Mouse (Mus musculus) myocyte (in vitro differentiated cells): ENCODE measurements around the gene Cfap46. TPM values are rescaled to one million over a fixed set of nuclear protein-coding genes. Genes with fewer than 3 reads are reported as not detected.

Experiments
- H3K27me3 ChIP-seq: one replicate; pipeline ENCODE4 v1.6.1; 2011; ENCODE audit not compliant: control insufficient read depth, insufficient read depth, insufficient read length
- H3K36me3 ChIP-seq: one replicate; pipeline ENCODE4 v1.6.1; 2011; ENCODE audit not compliant: control insufficient read depth, insufficient read depth
- H3K4me2 ChIP-seq: one replicate; pipeline ENCODE4 v1.6.1; 2011; ENCODE audit warnings: low read depth, control low read depth
- H3K4me3 ChIP-seq: one replicate; pipeline ENCODE4 v1.5.1; 2011; ENCODE audit warnings: mild to moderate bottlenecking, control low read depth, moderate library complexity
- H3K79me2 ChIP-seq: one replicate; pipeline ENCODE4 v1.6.1; 2011; ENCODE audit not compliant: control insufficient read depth, insufficient read depth
- H3ac ChIP-seq: one replicate; pipeline ENCODE4 v1.6.1; 2011; ENCODE audit not compliant: control insufficient read depth, insufficient read length
- CEBPB ChIP-seq: IDR thresholded peaks from 2 replicates; pipeline ENCODE4 v1.6.1; 2011; ENCODE audit warnings: mild to moderate bottlenecking, moderate library complexity; ENCODE audit not compliant: poor library complexity, insufficient read depth, severe bottlenecking
- E2F4 ChIP-seq: IDR thresholded peaks from one replicate; pipeline ENCODE4 v1.6.1; 2011; ENCODE audit warnings: mild to moderate bottlenecking, control low read depth, moderate library complexity; ENCODE audit not compliant: insufficient read depth
- MAX ChIP-seq: IDR thresholded peaks from one replicate; pipeline ENCODE4 v1.6.1; 2011; ENCODE audit warnings: low read depth, mild to moderate bottlenecking, control low read depth
- MYOD1 ChIP-seq, 3 experiments: IDR thresholded peaks; one replicate each; pipeline ENCODE4 v1.6.1; 2011; ENCODE audit warnings: control low read depth in 2 of 3, low read depth in 2 of 3, mild to moderate bottlenecking in 2 of 3, moderate library complexity in 1 of 3; ENCODE audit not compliant: insufficient read length in 2 of 3, control insufficient read depth in 1 of 3
- MYOG ChIP-seq, 3 experiments: IDR thresholded peaks; one replicate each; pipeline ENCODE4 v1.6.1; 2011; ENCODE audit warnings: control low read depth in 2 of 3, low read depth in 2 of 3, mild to moderate bottlenecking in 2 of 3; ENCODE audit not compliant: insufficient read length in 2 of 3, control insufficient read depth in 1 of 3, insufficient read depth in 1 of 3
- POLR2A ChIP-seq: IDR thresholded peaks from one replicate; pipeline ENCODE4 v1.6.1; 2011; ENCODE audit warnings: low read depth, mild to moderate bottlenecking, control low read depth, moderate library complexity; ENCODE audit not compliant: insufficient read length
- POLR2AphosphoS2 ChIP-seq: IDR thresholded peaks from one replicate; pipeline ENCODE4 v1.6.1; 2011; ENCODE audit warnings: low read depth, control low read depth; ENCODE audit not compliant: insufficient read length
- REST ChIP-seq: IDR thresholded peaks from one replicate; pipeline ENCODE4 v1.6.1; 2011; ENCODE audit warnings: mild to moderate bottlenecking, control low read depth, moderate library complexity; ENCODE audit not compliant: insufficient read depth, insufficient read length
- SRF ChIP-seq: IDR thresholded peaks from one replicate; pipeline ENCODE4 v1.6.1; 2011; ENCODE audit warnings: low read depth; ENCODE audit not compliant: control insufficient read depth, insufficient read length
- TCF12 ChIP-seq: IDR thresholded peaks from one replicate; pipeline ENCODE4 v1.6.1; 2011; ENCODE audit warnings: mild to moderate bottlenecking, control low read depth; ENCODE audit not compliant: poor library complexity, insufficient read depth, severe bottlenecking
- TCF3 ChIP-seq: IDR thresholded peaks from one replicate; pipeline ENCODE4 v1.6.1; 2011; ENCODE audit warnings: low read depth, control low read depth; ENCODE audit not compliant: insufficient read length
- USF1 ChIP-seq: IDR thresholded peaks from one replicate; pipeline ENCODE4 v1.6.1; 2011; ENCODE audit warnings: low read depth, mild to moderate bottlenecking, control low read depth, moderate library complexity
- polyA plus RNA-seq: library from polyadenylated mRNA; unstranded; fragments of >200 nt; fragmentation: generic; extraction: Trizol; gene quantifications from one replicate; pipeline ENCODE4 v1.2.1, GENCODE M21; 2012; ENCODE audit warnings: missing spikeins

Gene Cfap46
- polyA plus RNA-seq, 1 experiment, result 0.11 TPM

DNA sequence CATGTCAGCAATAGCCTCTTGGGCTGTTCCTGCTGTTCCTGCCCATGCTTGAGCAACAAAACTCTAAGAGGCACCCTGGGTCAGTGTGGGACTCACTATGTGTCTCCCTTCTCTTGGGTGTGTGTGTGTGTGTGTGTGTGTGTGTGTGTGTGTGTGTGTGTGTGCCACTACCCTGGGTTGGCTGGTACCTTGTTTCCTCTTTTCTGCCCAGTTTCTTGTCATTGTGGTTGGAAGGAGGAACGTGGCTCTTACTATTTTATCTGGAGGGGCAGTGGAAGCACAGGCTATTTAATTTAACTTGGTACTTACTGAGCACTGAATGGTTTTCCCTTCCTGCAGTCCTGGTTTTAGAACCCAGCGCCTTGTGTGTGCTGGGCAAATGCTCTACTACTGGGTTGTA lies 73.3 kb downstream of the Cfap46 start:
- TF ChIP-seq POLR2AphosphoS2 (no peak), E2F4 (no peak), REST (no peak), TCF3 (no peak), CEBPB (no peak), POLR2A (no peak), SRF (no peak), MYOG (IDR thresholded peaks at IDR 0.05; ENCODE audit: control insufficient read depth in 1 of 3, insufficient read depth in 1 of 3, insufficient read length in 2 of 3, low read depth in 2 of 3) (no peak), MYOD1 (IDR thresholded peaks at IDR 0.05; ENCODE audit: control insufficient read depth in 1 of 3, insufficient read length in 2 of 3, low read depth in 2 of 3) (no peak), TCF12 (no peak), USF1 (no peak), MAX (no peak)

DNA sequence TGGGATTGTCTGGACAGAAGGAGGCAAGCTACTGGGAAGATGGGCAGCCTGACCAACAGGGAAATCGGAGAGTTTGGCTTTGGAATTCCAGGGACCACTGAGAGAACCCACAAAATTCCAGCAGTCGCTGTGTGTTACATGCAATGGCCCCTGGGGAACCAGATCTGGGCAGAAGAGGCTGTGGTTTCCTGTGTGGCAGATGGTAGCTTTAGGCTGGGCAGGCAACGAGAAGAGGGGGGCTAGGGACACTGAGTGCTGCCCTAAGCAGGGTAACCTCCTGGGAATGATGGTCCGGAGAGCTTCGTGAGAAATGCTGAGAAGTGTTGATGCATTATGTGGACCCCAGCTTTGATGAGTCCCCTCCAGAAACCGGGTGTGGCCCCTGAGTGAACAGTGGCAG lies 87.8 kb downstream of the Cfap46 start:
- H3K27me3 ChIP-seq, result peaks cover 7% of the 10 kb centered on the region
- H3K79me2 ChIP-seq, result no peaks in the 10 kb centered on the region
- no peak overlapping the region for H3ac ChIP-seq
- no peaks in the 10 kb centered on the region for H3K36me3 ChIP-seq
- no peak overlapping the region for H3K4me2 ChIP-seq
- TF ChIP-seq POLR2A (no peak), REST (no peak), MYOD1 (IDR thresholded peaks at IDR 0.05; ENCODE audit: control insufficient read depth in 1 of 3, insufficient read length in 2 of 3, low read depth in 2 of 3) (no peak), CEBPB (no peak), SRF (no peak), USF1 (no peak), MAX (no peak), TCF3 (no peak), TCF12 (no peak), POLR2AphosphoS2 (no peak), E2F4 (no peak), MYOG (IDR thresholded peaks at IDR 0.05; ENCODE audit: control insufficient read depth in 1 of 3, insufficient read depth in 1 of 3, insufficient read length in 2 of 3, low read depth in 2 of 3) (no peak)
- no peak overlapping the region for H3K4me3 ChIP-seq

More for the DNA sequence above, 73.3 kb downstream of the Cfap46 start:
- Histone ChIP-seq H3K79me2 (no peaks in the 10 kb centered on the region), H3K36me3 (no peaks in the 10 kb centered on the region), H3K4me3 (no peak overlapping the region), H3K4me2 (no peak overlapping the region), H3K27me3 (peaks cover 58% of the 10 kb centered on the region), H3ac (no peak overlapping the region)

DNA sequence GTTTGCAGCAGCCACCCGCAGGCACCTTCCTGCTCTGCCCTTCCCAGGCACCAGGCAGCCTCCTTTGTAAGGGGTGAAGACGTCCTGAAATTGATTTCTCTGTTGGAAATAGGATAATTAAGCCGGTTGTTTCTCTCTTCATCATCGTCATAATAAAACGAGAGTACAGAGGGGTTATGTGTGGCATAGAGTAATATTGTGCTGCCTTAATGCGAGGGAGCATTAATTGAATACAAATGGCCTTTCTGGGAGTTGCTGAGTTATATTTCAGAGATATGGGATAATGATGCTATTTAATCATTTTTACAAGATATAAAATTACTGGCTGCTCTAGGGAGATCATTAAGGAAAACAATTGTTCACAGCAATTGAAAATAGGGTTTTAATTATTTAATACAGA lies 88.3 kb downstream of the Cfap46 start:
- Histone ChIP-seq H3K27me3 (peaks cover 5% of the 10 kb centered on the region), H3K4me3 (no peak overlapping the region), H3ac (no peak overlapping the region), H3K36me3 (no peaks in the 10 kb centered on the region), H3K4me2 (no peak overlapping the region), H3K79me2 (no peaks in the 10 kb centered on the region)
- TF ChIP-seq E2F4, result no peak
- no peak for TF ChIP-seq TCF3
- TF ChIP-seq SRF, result no peak
- TF ChIP-seq POLR2A, result no peak
- TF ChIP-seq TCF12, result no peak
- no peak for TF ChIP-seq USF1
- no peak for TF ChIP-seq MYOD1 (IDR thresholded peaks at IDR 0.05; ENCODE audit: control insufficient read depth in 1 of 3, insufficient read length in 2 of 3, low read depth in 2 of 3)
- no peak for TF ChIP-seq MAX
- TF ChIP-seq POLR2AphosphoS2, result no peak
- no peak for TF ChIP-seq MYOG (IDR thresholded peaks at IDR 0.05; ENCODE audit: control insufficient read depth in 1 of 3, insufficient read depth in 1 of 3, insufficient read length in 2 of 3, low read depth in 2 of 3)
- no peak for TF ChIP-seq CEBPB
- no peak for TF ChIP-seq REST

DNA sequence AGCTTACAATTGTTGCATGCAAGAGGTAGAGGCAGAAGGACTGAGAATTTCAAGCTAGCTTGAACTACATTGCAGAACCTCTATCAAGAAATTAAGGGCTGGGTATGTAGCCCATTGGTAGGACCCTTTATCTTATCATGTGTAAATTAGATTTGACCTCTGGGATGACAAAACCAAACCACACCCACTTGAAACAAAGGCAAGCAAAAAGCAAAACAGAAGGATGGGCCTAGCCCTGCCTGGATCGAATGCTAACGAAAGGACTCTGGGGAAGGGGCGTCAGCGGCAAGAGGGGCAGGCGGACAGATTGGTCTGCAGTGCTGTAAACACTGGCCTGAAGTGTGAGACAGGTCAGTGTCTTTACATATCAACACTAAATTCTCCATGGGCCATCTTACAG lies 92.3 kb downstream of the Cfap46 start:
- no peak for TF ChIP-seq MYOD1 (IDR thresholded peaks at IDR 0.05; ENCODE audit: control insufficient read depth in 1 of 3, insufficient read length in 2 of 3, low read depth in 2 of 3)
- no peak for TF ChIP-seq TCF12
- no peak for TF ChIP-seq REST
- TF ChIP-seq SRF, result no peak
- no peak for TF ChIP-seq MAX
- no peak for TF ChIP-seq MYOG (IDR thresholded peaks at IDR 0.05; ENCODE audit: control insufficient read depth in 1 of 3, insufficient read depth in 1 of 3, insufficient read length in 2 of 3, low read depth in 2 of 3)
- no peak for TF ChIP-seq POLR2A
- TF ChIP-seq E2F4, result no peak
- TF ChIP-seq CEBPB, result no peak
- Histone ChIP-seq H3K4me2 (no peak overlapping the region), H3K27me3 (peaks cover 9% of the 10 kb centered on the region), H3ac (no peak overlapping the region), H3K4me3 (no peak overlapping the region), H3K79me2 (no peaks in the 10 kb centered on the region), H3K36me3 (no peaks in the 10 kb centered on the region)

DNA sequence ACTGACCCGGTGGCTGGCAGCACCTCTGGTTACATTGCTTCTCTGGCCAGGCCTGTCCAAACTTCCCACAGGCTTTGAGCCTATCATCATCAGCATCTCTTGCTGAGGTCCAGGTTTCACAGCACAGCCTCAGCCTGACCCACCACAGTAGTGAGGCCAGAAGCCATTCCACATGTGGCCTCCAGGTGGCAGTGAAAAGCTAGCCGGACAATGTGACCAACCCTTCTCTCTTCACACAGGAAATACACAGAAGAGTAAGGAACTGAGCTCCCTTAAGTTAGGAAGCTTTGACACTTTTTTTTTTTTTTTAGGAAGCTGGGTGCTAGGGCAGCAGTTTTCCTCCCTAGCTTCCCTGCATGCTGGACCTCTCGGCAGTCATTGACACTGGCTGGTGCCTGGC lies 93.3 kb downstream of the Cfap46 start:
- peaks cover 17% of the 10 kb centered on the region for H3K27me3 ChIP-seq
- TF ChIP-seq CEBPB (no peak), MYOG (IDR thresholded peaks at IDR 0.05; ENCODE audit: control insufficient read depth in 1 of 3, insufficient read depth in 1 of 3, insufficient read length in 2 of 3, low read depth in 2 of 3) (no peak), POLR2A (no peak), REST (no peak), POLR2AphosphoS2 (no peak), E2F4 (no peak), TCF12 (no peak), TCF3 (no peak), MAX (no peak), USF1 (no peak)
- H3ac ChIP-seq, result no peak overlapping the region
- H3K4me3 ChIP-seq, result no peak overlapping the region
- H3K36me3 ChIP-seq, result no peaks in the 10 kb centered on the region
- H3K79me2 ChIP-seq, result no peaks in the 10 kb centered on the region
- no peak overlapping the region for H3K4me2 ChIP-seq
